Mouse (Mus musculus) ovary, adult 2 months (tissue): ENCODE data around the gene Snapc2. TPM values are rescaled to one million over a fixed set of nuclear protein-coding genes. Genes with fewer than 3 reads are reported as not detected.

Experiments used
- polyA plus RNA-seq: library from polyadenylated mRNA; depleted of rRNA; stranded (reverse); fragments of >200 nt; gene quantifications from 2 replicates; pipeline ENCODE4 v1.2.3, GENCODE M21; 2012; rRNA removed

Gene Snapc2
- polyA plus RNA-seq: 90.5 and 95.1 TPM in 2 replicates

GRCm38 (mm10) chr8:4252934-4253841 lies at the start of gene Snapc2:
Gene Snapc2 (plus strand): TSS chr8:4253080.

GRCm38 (mm10) chr8:4216791-4217621 lies 35.9 kb upstream of the Snapc2 start, which contains the start of gene Prr36:
Gene Prr36 (minus strand): TSS chr8:4217459.

GRCm38 (mm10) chr8:4226739-4227347 lies 26.0 kb upstream of the Snapc2 start, which contains the start of gene Lrrc8e:
Gene Lrrc8e (plus strand): TSS chr8:4226827.

GRCm38 (mm10) chr8:4238434-4239192 lies 14.3 kb upstream of the Snapc2 start, which contains the start of the genes Map2k7 and Gm49320:
Gene Map2k7 (plus strand): TSS chr8:4238740.
Gene Gm49320 (plus strand): TSS chr8:4238865.

GRCm38 (mm10) chr8:4247951-4248540 lies 4.8 kb upstream of the Snapc2 start, which contains the start of gene Tgfbr3l:
Gene Tgfbr3l (plus strand): TSS chr8:4248214.

GRCm38 (mm10) chr8:4259125-4259804 lies 6.4 kb downstream of the Snapc2 start, which contains the start of gene Ctxn1:
Gene Ctxn1 (minus strand): TSS chr8:4259274.

GRCm38 (mm10) chr8:4275275-4276110 lies 22.6 kb downstream of the Snapc2 start, which contains the start of gene Timm44:
Gene Timm44 (minus strand): TSS chr8:4275913.

Other genes with a start within 250 kb of the Snapc2 start
- gene Cd209f, start 147.2 kb upstream of the Snapc2 start, polyA plus RNA-seq: 3.4 and 5.3 TPM in 2 replicates
- gene Cd209g, start 119.0 kb upstream of the Snapc2 start, polyA plus RNA-seq: 3.5 and 3.6 TPM in 2 replicates
- 21.5 and 22.7 TPM in 2 replicates for gene Evi5l, start 86.5 kb upstream of the Snapc2 start, polyA plus RNA-seq
- gene Prr36, start 35.6 kb upstream of the Snapc2 start, polyA plus RNA-seq: 1.8 and 2.6 TPM in 2 replicates
- 5.1 and 6.0 TPM in 2 replicates for gene Lrrc8e, start 26.3 kb upstream of the Snapc2 start, polyA plus RNA-seq
- gene Map2k7, start 14.3 kb upstream of the Snapc2 start, polyA plus RNA-seq: 55.4 and 62.8 TPM in 2 replicates
- 4.0 and 11.9 TPM in 2 replicates for gene Gm49320, start 14.2 kb upstream of the Snapc2 start, polyA plus RNA-seq
- 241 and 288 TPM in 2 replicates for gene Tgfbr3l, start 4.9 kb upstream of the Snapc2 start, polyA plus RNA-seq
- 202 and 269 TPM in 2 replicates for gene Ctxn1, start 6.2 kb downstream of the Snapc2 start, polyA plus RNA-seq
- 99.8 and 108 TPM in 2 replicates for gene Timm44, start 22.8 kb downstream of the Snapc2 start, polyA plus RNA-seq
- gene Ccl25, start 72.1 kb downstream of the Snapc2 start, polyA plus RNA-seq: 2.5 and 2.8 TPM in 2 replicates
- gene Elavl1, start 72.3 kb downstream of the Snapc2 start, polyA plus RNA-seq: 42.1 and 52.6 TPM in 2 replicates
- gene Cers4, start 239.9 kb downstream of the Snapc2 start, polyA plus RNA-seq: 30.0 and 44.5 TPM in 2 replicates